Mouse (Mus musculus) thymus, adult 2 months (tissue): ENCODE measurements around the gene Mul1.

Experiments used
- CTCF ChIP-seq: fragments of 200-500 bp; IDR thresholded peaks from 2 replicates; pipeline ENCODE4 v1.5.1; 2012; ENCODE audit warnings: mild to moderate bottlenecking, control low read depth, low read length, moderate library complexity, borderline replicate concordance; ENCODE audit not compliant: control insufficient read depth, poor library complexity, insufficient read depth; ENCODE audit errors: extremely low read depth
- POLR2A ChIP-seq: fragments of 200-500 bp; IDR thresholded peaks from 2 replicates; pipeline ENCODE4 v1.6.1; 2012; ENCODE audit warnings: mild to moderate bottlenecking, low read length, control low read depth, moderate library complexity; ENCODE audit not compliant: control insufficient read depth, poor library complexity, insufficient read depth; ENCODE audit errors: extremely low read depth

GRCm38 (mm10) chr4:138491088-138491487 lies 56.6 kb downstream of the Mul1 start:
- TF ChIP-seq POLR2A, result no peak
- no peak for TF ChIP-seq CTCF
